Mouse (Mus musculus): Measurements from ENCODE around the gene Ksr1. TPM values are rescaled to one million over a fixed set of nuclear protein-coding genes. Genes with fewer than 3 reads are reported as not detected.

Ksr1 gene
- polyA plus RNA-seq, 1 experiment, result 4.8 TPM

GRCm38 (mm10) chr11:79142381-79142780 is 3.8 kb downstream of the Ksr1 start:
- peaks cover 21% of the 10 kb centered on the region for H3K79me2 ChIP-seq (ENCODE audit: control insufficient read depth, insufficient read depth)
- H3ac ChIP-seq (ENCODE audit: control insufficient read depth, insufficient read length, low read depth), result no peak overlapping the region
- no peak for TF ChIP-seq MYOG (IDR thresholded peaks at IDR 0.05; ENCODE audit: control insufficient read depth, extremely low read depth, insufficient read length)
- TF ChIP-seq CEBPB (IDR thresholded peaks at IDR 0.05; ENCODE audit: low read depth), result no peak
- TF ChIP-seq FOSL1 (IDR thresholded peaks at IDR 0.05; ENCODE audit: insufficient read depth, low read length, poor library complexity, severe bottlenecking), result no peak
- H3K79me3 ChIP-seq (ENCODE audit: low read depth), result peaks cover 2% of the 10 kb centered on the region
- H3K4me3 ChIP-seq (ENCODE audit: insufficient read depth, poor library complexity, severe bottlenecking), result no peak overlapping the region
- no peaks in the 10 kb centered on the region for H3K27me3 ChIP-seq (ENCODE audit: control insufficient read depth, insufficient read depth, insufficient read length)
- H3K36me3 ChIP-seq (ENCODE audit: control insufficient read depth, insufficient read depth), result no peaks in the 10 kb centered on the region

- H3K79me2 ChIP-seq (ENCODE audit: control insufficient read depth, insufficient read depth), result peaks cover 21% of the 10 kb centered on the region
- peaks cover 2% of the 10 kb centered on the region for H3K79me3 ChIP-seq (ENCODE audit: low read depth)
- no peaks in the 10 kb centered on the region for H3K36me3 ChIP-seq (ENCODE audit: control insufficient read depth, insufficient read depth)
- H3K4me3 ChIP-seq (ENCODE audit: insufficient read depth, poor library complexity, severe bottlenecking), result no peak overlapping the region
- H3K27me3 ChIP-seq (ENCODE audit: control insufficient read depth, insufficient read depth, insufficient read length), result no peaks in the 10 kb centered on the region
- TF ChIP-seq MYOD1 (IDR thresholded peaks at IDR 0.05; ENCODE audit: control insufficient read depth, insufficient read length, low read depth), result no peak
- no peak for TF ChIP-seq MAX (IDR thresholded peaks at IDR 0.05)
- no peak for TF ChIP-seq USF1 (IDR thresholded peaks at IDR 0.05; ENCODE audit: low read depth)
- no peak for TF ChIP-seq CTCF (IDR thresholded peaks at IDR 0.05; ENCODE audit: control insufficient read depth, insufficient read depth, insufficient read length)
- no peak for TF ChIP-seq FOSL1 (IDR thresholded peaks at IDR 0.05; ENCODE audit: insufficient read depth, low read length, poor library complexity, severe bottlenecking)
- no peak for TF ChIP-seq CEBPB (IDR thresholded peaks at IDR 0.05; ENCODE audit: low read depth)
- TF ChIP-seq MYOG (IDR thresholded peaks at IDR 0.05; ENCODE audit: control insufficient read depth, extremely low read depth, insufficient read length), result no peak
- no peak overlapping the region for H3ac ChIP-seq (ENCODE audit: control insufficient read depth, insufficient read length, low read depth)
These were observed 4.7 kb downstream of the Ksr1 start for GRCm38 (mm10) chr11:79141235-79142109.

DNA sequence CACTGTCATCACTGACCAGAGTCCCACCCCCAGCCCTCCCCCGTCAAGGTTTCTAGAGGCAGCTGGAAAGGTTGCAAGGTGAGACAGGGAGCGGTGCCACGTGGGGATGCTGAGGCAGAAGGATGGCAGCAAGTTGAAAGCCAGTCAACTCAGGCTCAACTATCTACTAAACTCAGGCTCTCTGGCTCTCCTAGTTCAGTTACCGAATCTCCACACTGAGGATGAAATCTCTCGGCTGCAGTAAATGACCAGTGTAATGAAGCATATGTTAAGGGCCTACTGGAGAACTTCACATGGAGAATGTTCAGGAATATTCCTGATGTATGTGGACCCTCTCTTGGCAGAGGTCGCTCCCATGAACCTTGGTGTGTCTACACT is 5.7 kb downstream of the Ksr1 start:
- Histone ChIP-seq H3K4me3 (ENCODE audit: insufficient read depth, poor library complexity, severe bottlenecking) (no peak overlapping the region), H3ac (ENCODE audit: control insufficient read depth, insufficient read length, low read depth) (no peak overlapping the region), H3K79me2 (ENCODE audit: control insufficient read depth, insufficient read depth) (peaks cover 21% of the 10 kb centered on the region), H3K36me3 (ENCODE audit: control insufficient read depth, insufficient read depth) (no peaks in the 10 kb centered on the region), H3K79me3 (ENCODE audit: low read depth) (peaks cover 2% of the 10 kb centered on the region), H3K27me3 (ENCODE audit: control insufficient read depth, insufficient read depth, insufficient read length) (no peaks in the 10 kb centered on the region)
- TF ChIP-seq CTCF (IDR thresholded peaks at IDR 0.05; ENCODE audit: control insufficient read depth, insufficient read depth, insufficient read length) (no peak), CEBPB (IDR thresholded peaks at IDR 0.05; ENCODE audit: low read depth) (no peak), MAX (IDR thresholded peaks at IDR 0.05) (no peak), USF1 (IDR thresholded peaks at IDR 0.05; ENCODE audit: low read depth) (no peak), MYOD1 (IDR thresholded peaks at IDR 0.05; ENCODE audit: control insufficient read depth, insufficient read length, low read depth) (no peak)

DNA sequence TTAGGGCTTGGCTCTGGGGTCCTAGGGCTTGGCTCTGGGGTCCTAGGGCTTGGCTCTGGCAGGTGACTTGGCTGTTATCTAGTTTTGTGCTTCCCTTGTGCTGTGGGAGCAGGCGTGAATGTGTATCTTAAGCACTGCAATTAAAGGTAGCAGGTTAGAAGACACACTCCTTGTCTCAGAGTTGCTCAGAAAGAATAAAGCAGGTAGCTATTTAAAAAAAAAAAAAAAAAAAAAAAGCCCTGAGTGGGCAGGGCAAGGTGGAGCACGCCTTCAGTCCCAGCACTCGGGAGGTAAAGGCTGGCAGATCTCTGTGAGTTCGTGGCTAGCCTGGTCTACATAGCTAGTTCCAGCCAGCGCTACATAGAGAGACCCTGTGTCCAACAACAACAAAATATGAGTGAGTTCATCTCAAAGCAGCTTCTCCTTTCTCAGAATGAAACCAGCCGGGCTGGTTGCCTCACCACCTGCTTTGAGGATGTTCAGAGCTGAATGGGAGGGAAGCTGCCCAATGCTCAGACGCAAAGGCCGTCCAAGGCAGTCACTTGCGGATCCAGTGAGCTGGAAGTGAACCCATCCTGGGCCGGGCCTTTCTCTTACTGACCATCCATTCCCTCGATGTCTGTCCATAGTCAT is 6.2 kb downstream of the Ksr1 start:
- no peak for TF ChIP-seq FOSL1 (IDR thresholded peaks at IDR 0.05; ENCODE audit: insufficient read depth, low read length, poor library complexity, severe bottlenecking)
- no peak for TF ChIP-seq USF1 (IDR thresholded peaks at IDR 0.05; ENCODE audit: low read depth)
- no peak for TF ChIP-seq MYOD1 (IDR thresholded peaks at IDR 0.05; ENCODE audit: control insufficient read depth, insufficient read length, low read depth)
- no peak for TF ChIP-seq CEBPB (IDR thresholded peaks at IDR 0.05; ENCODE audit: low read depth)
- TF ChIP-seq CTCF (IDR thresholded peaks at IDR 0.05; ENCODE audit: control insufficient read depth, insufficient read depth, insufficient read length), result no peak
- TF ChIP-seq MAX (IDR thresholded peaks at IDR 0.05), result no peak
- TF ChIP-seq MYOG (IDR thresholded peaks at IDR 0.05; ENCODE audit: control insufficient read depth, extremely low read depth, insufficient read length), result no peak
- Histone ChIP-seq H3K79me2 (ENCODE audit: control insufficient read depth, insufficient read depth) (peaks cover 21% of the 10 kb centered on the region), H3K36me3 (ENCODE audit: control insufficient read depth, insufficient read depth) (no peaks in the 10 kb centered on the region), H3K79me3 (ENCODE audit: low read depth) (peaks cover 2% of the 10 kb centered on the region), H3K27me3 (ENCODE audit: control insufficient read depth, insufficient read depth, insufficient read length) (no peaks in the 10 kb centered on the region), H3ac (ENCODE audit: control insufficient read depth, insufficient read length, low read depth) (no peak overlapping the region), H3K4me3 (ENCODE audit: insufficient read depth, poor library complexity, severe bottlenecking) (no peak overlapping the region)

- Histone ChIP-seq H3K36me3 (ENCODE audit: control insufficient read depth, insufficient read depth) (no peaks in the 10 kb centered on the region), H3K79me3 (ENCODE audit: low read depth) (peaks cover 2% of the 10 kb centered on the region), H3ac (ENCODE audit: control insufficient read depth, insufficient read length, low read depth) (no peak overlapping the region), H3K79me2 (ENCODE audit: control insufficient read depth, insufficient read depth) (peaks cover 22% of the 10 kb centered on the region), H3K27me3 (ENCODE audit: control insufficient read depth, insufficient read depth, insufficient read length) (no peaks in the 10 kb centered on the region), H3K4me3 (ENCODE audit: insufficient read depth, poor library complexity, severe bottlenecking) (no peak overlapping the region)
- no peak for TF ChIP-seq MYOD1 (IDR thresholded peaks at IDR 0.05; ENCODE audit: control insufficient read depth, insufficient read length, low read depth)
- TF ChIP-seq CTCF (IDR thresholded peaks at IDR 0.05; ENCODE audit: control insufficient read depth, insufficient read depth, insufficient read length), result no peak
- TF ChIP-seq FOSL1 (IDR thresholded peaks at IDR 0.05; ENCODE audit: insufficient read depth, low read length, poor library complexity, severe bottlenecking), result no peak
- TF ChIP-seq USF1 (IDR thresholded peaks at IDR 0.05; ENCODE audit: low read depth), result no peak
- TF ChIP-seq MAX (IDR thresholded peaks at IDR 0.05), result no peak
- no peak for TF ChIP-seq CEBPB (IDR thresholded peaks at IDR 0.05; ENCODE audit: low read depth)
These were observed 7.6 kb downstream of the Ksr1 start for GRCm38 (mm10) chr11:79138621-79139020.
